Mouse (Mus musculus): Measurements from ENCODE around the gene Gm884.

Gene Gm884

DNA sequence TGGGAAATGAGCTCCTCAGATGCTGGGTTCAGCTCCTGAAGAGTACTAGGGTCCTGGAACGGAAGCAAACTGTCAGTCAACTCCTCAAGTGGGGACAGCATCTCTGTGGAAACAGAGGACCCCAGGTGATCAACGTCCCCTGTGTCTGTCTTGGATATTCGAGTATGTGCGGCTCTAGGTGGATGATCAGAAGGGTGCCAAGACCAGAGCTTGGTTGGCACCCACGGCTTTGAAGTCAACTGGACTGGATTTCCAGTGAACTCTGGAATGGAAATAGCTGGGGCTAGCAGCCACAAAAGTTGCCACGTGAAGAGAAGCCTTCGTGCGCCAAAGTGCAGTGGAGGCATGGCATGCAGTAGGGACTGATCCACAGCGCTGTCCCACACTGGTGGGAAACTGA, at the start of gene Gm884:
Gene Gm884 (minus strand): TSS at position 101 of the 400 bp plus-strand sequence.
- no peak for DNase-seq (ENCODE audit: extremely low read depth, low read depth)

GRCm38 (mm10) chr11:103666907-103667426, 46.0 kb upstream of the Gm884 start:
- DNase-seq (ENCODE audit: extremely low read depth, low read depth): no peak

GRCm38 (mm10) chr11:103666181-103666906, 45.4 kb upstream of the Gm884 start:
- no peak for DNase-seq (ENCODE audit: extremely low read depth, low read depth)

- no peak for DNase-seq (ENCODE audit: extremely low read depth, low read depth)
These were observed 44.8 kb upstream of the Gm884 start for GRCm38 (mm10) chr11:103665695-103666094.

DNA sequence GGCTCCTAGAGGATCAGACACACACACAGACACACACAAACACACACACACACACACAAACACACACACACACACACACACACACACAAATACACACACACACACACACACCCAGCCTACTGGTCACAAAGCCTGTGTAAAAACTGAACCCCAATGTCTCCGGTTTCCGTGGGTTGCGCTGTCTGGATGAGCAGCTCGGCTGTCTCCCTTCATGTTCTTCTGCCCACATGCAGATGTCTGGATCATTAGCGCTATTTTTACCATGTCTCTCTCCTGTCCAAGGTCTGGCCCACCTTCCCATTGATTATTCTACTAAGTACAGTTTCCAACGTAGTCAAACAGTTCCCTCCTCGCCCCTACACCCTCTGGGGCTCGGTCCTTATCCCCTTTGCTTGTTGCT, 42.2 kb upstream of the Gm884 start:
- DNase-seq (ENCODE audit: extremely low read depth, low read depth): no peak

DNA sequence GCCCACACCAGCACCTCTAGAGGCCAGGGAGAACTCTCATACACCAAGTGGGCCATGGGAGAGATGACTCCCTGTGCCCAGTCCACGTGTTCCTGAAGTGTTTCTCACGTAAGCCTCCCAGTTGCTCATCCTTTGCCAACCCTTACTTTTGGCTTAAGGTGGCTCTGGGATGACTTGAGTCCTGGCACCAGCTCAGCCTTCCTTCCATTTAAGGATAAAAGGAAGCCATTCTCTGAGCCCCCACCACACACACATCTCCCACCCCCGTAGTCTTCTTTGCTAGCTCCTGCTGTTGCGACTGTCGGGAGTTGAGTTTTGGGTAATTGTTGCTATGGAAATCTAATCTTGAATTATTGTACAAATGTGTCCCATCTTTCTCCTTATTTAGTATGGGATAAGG, 41.6 kb upstream of the Gm884 start:
- DNase-seq (ENCODE audit: extremely low read depth, low read depth): no peak

DNA sequence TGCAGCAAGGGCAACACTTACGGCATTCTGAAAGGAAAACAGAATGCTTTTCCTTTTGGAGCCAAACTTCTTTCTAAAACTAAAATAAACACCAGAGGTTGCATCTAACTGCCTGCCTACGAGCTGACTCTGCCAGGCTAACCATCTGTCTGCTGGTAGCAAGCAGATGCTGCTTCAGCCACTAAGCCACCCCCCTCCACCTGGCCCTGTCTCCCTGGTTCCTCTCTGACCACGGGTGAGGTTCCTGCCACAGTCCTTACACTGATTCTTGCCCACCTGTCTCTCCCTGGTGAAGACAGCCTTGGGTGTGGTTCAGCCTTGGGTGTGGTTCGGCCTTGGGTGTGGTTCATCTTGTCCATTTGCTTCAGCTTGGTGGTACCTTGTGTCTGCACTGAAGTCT, 40.9 kb upstream of the Gm884 start:
- DNase-seq (ENCODE audit: extremely low read depth, low read depth): no peak

- no peak for DNase-seq (ENCODE audit: extremely low read depth, low read depth)
These were observed 37.2 kb upstream of the Gm884 start for GRCm38 (mm10) chr11:103658189-103658588.

DNA sequence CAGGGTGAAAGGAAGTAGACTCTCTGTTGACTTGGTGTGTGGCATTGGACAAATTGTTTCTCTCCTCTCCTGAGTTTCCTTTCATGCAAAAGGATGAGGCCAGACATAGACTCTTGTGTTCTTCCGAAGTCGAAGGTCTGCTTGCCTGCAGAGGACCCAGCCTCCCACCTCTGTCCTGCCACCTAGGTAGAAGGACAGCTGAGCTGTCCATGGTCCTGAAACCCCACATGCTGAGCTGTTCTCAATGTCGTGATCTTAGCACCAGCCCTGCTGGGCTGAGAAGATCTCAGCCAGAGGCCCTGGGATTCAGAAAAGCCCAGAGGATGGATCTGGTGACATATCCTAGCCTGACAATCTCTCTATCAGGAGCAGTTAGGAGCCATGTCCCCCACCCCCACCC, 35.6 kb upstream of the Gm884 start:
- no peak for DNase-seq (ENCODE audit: extremely low read depth, low read depth)

DNA sequence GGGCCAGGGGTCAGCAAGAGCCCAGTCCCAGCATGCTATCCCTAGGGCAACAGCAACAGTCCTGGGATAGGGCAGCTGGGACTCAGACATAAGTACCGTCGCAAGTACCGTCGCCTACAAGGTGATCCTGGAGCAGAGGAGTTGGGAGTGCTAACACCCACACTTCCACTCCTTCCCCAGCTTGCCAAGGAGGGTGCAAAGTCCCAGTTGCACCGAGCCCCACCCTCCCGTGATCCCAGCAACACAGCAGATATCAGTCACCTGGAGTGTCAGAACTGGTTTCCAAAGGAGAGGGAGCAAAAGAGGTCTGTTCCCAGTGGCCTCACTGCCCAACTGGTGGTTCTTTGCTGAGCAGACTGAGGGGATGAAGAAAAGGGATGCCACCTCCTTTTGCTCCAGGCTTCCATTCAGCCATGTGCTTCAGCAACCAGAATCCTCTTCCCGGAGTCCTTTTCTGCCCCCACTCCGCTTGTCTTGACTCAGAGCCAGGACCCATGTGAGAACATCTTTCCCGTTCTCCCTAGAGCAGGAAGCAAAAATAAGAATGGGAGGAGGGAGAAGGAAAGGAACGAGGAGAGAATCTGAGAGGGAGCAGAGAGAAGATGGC, 32.5 kb upstream of the Gm884 start:
- DNase-seq (ENCODE audit: extremely low read depth, low read depth): no peak

DNA sequence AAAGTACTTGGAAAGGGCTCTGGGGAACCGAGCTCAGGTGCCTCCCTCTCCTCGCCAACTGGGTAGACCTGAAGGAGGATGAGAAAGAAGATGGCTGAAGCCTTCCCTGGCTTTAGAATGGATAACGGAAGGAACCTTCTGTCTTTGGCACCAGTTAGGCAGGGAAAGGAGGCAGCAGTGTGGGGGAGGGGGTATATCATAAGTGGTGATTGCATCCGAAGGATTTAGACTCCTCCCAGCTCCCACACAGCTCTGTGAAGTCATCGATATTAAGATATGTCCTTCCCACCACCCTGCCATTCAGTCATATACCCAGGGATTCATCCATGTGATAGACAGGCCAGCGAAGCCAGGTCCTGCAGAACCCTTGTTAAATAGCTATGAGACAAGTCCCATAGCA, 30.5 kb upstream of the Gm884 start:
- no peak for DNase-seq (ENCODE audit: extremely low read depth, low read depth)

DNA sequence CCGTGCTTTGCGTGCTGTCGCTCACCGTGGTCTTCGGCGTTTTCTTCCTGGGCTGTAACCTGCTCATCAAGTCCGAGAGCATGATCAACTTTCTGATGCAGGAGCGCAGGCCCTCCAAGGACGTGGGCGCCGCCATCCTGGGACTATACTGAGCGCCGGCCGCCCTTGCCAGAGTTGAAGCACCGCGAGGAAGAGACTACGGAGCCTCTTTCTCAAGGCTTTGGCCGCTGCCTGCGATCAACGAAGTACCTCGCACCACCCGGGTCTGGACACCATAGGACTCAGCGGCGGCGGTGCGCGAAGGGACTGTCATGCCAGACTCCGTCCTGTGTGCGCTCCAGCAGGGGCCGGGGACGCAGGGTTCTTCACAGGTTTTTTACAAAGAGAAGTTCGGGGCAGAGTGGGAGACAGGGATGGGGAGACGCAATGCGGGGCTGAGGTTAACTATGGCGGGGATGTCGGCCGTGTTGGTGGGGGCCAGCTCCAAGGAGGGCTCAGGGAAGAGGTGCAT, 29.1 kb upstream of the Gm884 start:
- DNase-seq (ENCODE audit: extremely low read depth, low read depth): no peak

- no peak for DNase-seq (ENCODE audit: extremely low read depth, low read depth)
These were observed 28.5 kb upstream of the Gm884 start, which contains the start of gene Rprml for GRCm38 (mm10) chr11:103649301-103649982. Rprml (plus strand) TSS chr11:103649570.

- no peak for DNase-seq (ENCODE audit: extremely low read depth, low read depth)
These were observed 27.7 kb upstream of the Gm884 start for GRCm38 (mm10) chr11:103648656-103649055.

GRCm38 (mm10) chr11:103647921-103648620, 27.1 kb upstream of the Gm884 start:
- DNase-seq (ENCODE audit: extremely low read depth, low read depth): no peak

DNA sequence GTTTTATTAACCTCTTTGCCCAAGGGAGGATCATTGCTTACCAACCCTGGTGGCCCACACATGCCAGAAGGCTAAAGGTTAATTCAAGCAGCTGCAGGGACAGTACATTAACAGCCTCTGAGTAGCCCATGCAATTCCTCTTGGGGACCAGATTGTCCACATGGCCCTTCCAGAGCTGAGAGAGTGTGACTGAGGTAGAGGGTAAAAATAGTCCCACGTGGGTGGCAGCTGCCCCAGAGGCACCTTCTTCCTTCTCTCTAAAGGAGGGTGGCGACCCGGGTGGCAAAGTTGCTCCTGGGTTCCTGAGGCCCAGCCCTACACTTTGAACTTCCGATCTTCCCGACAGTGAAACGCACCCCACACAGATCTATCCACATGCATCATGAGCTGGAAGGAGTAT, 25.4 kb upstream of the Gm884 start:
- DNase-seq (ENCODE audit: extremely low read depth, low read depth): no peak

GRCm38 (mm10) chr11:103645731-103646130, 24.8 kb upstream of the Gm884 start:
- no peak for DNase-seq (ENCODE audit: extremely low read depth, low read depth)

- no peak for DNase-seq (ENCODE audit: extremely low read depth, low read depth)
These were observed 22.3 kb upstream of the Gm884 start for GRCm38 (mm10) chr11:103643211-103643610.

GRCm38 (mm10) chr11:103639407-103639946, 18.5 kb upstream of the Gm884 start:
- peak; percentile 18 for DNase-seq (ENCODE audit: extremely low read depth, low read depth)

GRCm38 (mm10) chr11:103638790-103639189, 17.9 kb upstream of the Gm884 start, which contains the start of gene Lyzl6:
Lyzl6 (minus strand) TSS chr11:103638890.
- no peak for DNase-seq (ENCODE audit: extremely low read depth, low read depth)

- no peak for DNase-seq (ENCODE audit: extremely low read depth, low read depth)
These were observed 15.3 kb upstream of the Gm884 start for GRCm38 (mm10) chr11:103636261-103636660.

All from MEL-GATA-1-ER (cell line).